Mouse (Mus musculus) right cerebral cortex, postnatal 36 days (tissue): ENCODE data around the gene 1700001K19Rik.
"Not testable (repeated sequence)": the region's sequence is repeated elsewhere in the genome, so short reads cannot be mapped to it uniquely, and the experiment has no call there.

Experiments
- DNase-seq, 2 experiments: peaks; one replicate each; pipeline ENCODE4 v3.0.0; 2022; ENCODE audit warnings: low spot score in 2 of 2, mixed read lengths in 1 of 2

The 1700001K19Rik gene

DNA sequence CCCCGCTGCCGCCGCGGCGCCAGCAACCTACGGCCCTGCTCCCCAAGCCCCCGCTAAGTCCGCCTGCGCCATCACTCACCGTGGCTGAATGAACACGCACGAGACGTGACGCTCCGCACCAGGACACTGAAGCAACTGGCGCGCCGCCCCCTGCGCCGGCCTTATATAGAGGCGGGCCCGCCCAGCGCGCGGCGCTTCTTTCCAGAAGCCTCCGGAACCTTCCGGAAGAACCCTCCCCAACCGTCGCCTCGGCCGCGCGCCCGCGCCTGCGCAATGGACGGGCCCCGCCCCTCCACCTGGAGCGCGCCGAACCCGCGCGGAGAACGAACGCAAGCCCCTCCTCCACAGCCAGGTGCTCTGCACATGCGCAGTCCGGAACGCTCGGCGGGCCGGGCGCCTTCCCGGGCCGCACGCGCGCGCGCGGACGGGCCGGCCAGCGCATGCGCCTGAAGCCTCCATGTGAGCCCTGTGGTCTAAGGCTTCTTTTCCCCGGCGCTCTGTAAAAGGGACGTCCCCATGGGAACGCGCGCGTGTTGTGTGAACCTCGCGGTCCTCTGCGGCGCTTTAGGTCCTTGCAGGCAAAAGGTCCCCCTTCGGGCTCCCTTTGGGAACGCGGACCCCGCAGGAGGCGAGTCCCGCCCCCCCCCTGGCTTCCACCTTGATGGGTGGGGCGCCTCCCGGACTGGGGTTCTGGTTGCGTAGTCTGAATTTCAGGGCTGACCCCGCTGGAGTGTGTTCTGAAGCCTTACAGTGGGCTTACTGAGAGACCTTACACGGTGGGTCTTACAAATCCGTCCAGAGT, 14.0 kb upstream of the 1700001K19Rik start:
- DNase-seq: peak; percentile 91 to 93

DNA sequence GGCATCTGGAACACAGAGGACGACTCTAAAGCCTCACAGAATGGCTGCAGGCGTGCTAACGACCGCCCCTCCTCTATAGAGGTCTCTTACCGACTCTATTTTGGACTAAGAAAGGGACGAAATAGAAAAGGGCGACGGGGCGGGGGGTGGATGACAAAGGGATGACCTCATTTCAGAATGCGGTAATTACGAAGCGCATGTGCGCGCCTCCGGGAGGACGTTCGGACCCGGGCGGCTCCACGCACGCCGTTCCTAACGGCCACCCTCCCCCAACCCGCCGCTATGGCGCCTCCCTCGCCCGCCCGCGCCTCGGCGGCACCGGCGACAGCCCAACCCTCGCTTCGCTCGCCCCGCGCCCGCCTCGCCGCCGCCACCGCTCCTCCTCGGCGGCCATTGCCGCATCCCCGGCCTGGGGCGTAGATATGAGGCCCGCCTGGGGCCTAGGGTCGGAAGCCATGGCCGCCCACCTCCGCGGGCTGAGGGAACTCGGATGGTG, 13.3 kb upstream of the 1700001K19Rik start:
- DNase-seq: peak; percentile 51 to 59

DNA sequence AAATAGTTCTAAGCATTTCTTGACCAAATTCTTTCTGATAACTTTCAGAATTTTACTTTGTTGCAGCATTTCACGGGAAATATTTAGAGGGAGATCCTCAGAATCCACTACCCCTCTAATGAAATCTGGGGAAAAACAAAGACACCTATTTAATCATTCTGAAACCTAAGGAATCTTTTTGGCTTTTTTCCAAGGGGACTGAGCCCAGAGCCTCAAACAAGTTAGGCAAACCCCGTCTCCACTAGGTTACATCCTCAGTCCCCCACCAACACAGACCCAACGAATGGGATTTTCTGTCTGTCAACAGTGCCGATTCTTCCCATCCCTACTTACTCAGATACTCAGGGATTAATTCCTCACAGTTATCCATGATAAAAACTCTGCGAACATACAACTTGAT, 11.0 kb upstream of the 1700001K19Rik start:
- not testable (repeated sequence) for DNase-seq

DNA sequence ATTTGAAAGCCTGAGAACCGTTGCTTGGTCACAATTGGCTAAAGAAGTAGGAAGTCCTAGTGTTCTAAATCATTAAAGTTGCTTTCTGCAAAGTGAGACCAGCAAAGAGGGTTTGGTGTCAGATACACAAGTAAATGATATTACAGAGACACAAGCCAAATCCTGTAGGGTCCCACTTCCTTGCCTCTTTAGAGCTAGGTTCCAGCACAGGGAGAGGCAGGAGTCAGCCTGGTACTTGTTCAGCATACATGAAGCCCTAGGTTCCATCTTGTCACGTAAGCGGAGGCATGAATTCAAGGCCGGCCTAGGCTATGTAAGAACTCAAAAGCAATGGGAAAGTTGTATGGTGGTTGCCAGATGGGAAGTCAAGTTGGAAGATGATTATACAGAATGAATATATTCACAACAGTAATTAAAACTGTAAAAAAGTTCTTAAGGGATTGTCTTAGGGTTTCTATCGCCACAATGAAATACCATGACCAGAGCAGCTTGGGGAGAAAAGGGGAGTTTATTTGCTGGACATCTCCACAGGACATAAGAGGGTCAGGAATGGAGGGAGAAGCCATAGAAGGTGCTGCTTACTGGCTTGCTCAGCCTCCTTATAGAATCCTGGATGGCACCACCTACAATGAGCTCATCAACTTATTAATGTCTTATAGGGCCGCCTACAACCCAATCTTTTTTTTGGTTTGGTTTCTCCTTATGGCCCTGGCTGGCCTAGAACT, 7.7 kb upstream of the 1700001K19Rik start:
- no peak for DNase-seq

DNA sequence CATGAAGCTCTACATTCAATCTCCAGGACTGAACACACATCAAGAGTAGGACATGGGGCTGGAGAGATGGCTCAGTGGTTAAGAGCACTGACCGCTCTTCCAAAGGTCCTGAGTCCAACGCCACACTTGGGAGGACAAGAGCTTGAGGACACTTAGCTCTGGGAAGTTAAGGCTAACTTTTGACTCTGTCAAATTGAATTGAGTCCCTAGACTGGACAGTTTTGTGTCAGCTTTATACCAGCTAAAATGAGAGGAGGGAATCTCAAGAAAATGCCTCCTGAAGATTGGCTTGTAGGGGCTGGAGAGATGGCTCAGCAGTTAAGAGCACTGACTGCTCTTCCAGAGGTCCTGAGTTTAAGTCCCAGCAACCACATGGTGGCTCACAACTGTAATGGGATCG, 6.5 kb upstream of the 1700001K19Rik start:
- DNase-seq: not testable (repeated sequence)

GRCm38 (mm10) chr12:110687894-110688734, 5.7 kb upstream of the 1700001K19Rik start:
- peak in 1 of 2 experiments; percentile 47 for DNase-seq

DNA sequence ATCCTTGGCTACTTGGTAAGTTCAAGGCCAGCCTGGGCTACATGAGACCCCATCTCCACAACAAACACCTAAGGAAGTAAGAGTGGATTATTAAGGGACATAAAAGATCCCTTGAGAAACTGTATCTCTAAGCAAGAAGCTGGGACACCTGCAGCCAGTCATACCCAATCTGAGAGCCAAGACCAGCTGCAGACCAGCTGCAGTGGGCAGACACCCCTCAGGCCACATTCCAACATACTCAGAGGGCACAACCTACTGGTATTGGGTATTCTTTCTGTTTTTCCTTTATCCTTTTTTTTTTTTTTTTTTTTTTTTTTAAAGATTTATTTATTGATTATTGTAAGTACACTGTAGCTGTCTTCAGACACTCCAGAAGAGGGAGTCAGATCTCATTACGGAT, 1.2 kb upstream of the 1700001K19Rik start:
- DNase-seq: no peak

GRCm38 (mm10) chr12:110681878-110682277, 541 bp downstream of the 1700001K19Rik start:
- DNase-seq: no peak

DNA sequence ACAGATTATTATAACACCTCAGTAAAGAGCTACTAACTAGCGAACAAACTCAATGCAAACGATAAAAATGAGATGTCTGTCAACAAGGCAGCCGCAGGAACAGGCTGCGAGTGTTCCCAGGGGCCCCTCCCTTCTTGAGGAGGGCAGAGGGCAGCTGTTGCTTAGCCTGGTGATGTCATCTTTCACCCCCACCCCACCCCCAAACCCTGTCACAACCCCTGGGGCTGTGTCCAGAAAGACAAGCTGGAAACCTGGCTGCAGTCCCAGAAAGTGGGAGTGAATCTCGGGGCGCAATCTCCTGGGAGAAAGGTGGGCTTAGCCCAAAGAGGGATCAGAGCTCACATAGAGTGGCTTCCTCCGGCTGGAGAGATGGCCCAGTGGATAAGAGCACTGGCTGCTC, 1.2 kb downstream of the 1700001K19Rik start:
- DNase-seq: no peak

DNA sequence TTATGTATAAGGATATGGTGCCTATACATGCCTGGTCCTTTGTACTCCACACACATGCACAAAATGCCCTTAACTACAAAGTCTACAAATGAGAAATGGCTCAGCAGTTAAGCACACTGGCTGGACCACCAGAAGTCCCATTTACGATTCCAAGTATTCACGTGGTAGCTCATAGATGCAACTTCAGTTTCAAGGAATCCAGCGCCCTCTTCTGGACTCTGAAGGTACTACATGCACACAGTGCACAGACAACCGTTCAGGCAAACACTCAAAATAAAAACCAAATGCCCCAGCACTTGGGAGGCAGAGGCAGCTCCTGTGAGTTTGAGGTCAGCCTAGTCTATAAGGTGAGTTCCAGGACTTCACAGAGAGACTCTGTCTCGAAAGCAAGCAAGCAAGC, 8.2 kb downstream of the 1700001K19Rik start:
- DNase-seq: no peak

- no peak for DNase-seq
Observed at GRCm38 (mm10) chr12:110667466-110668077, 14.8 kb downstream of the 1700001K19Rik start.

DNA sequence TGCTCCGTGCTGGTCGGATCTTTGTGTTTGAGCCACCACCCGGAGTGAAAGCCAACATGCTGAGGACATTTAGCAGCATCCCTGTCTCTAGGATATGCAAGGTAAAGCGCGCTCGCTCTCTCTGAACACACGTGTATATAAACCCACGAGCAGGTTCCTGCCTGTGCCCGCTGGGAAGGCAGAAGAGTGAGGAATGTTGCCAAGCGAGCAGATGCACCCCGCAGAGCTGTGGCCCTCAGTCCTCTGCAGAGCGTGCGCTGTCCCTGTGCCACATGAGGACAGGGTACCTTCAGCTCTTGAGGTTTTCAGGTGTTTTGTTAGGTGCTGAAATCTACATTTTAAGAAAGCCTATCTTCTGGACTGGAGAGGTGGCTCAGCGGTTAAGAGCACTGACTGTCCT, 20.7 kb downstream of the 1700001K19Rik start:
- no peak for DNase-seq

- no peak for DNase-seq
Observed at GRCm38 (mm10) chr12:110651464-110651863, 31.0 kb downstream of the 1700001K19Rik start.

DNA sequence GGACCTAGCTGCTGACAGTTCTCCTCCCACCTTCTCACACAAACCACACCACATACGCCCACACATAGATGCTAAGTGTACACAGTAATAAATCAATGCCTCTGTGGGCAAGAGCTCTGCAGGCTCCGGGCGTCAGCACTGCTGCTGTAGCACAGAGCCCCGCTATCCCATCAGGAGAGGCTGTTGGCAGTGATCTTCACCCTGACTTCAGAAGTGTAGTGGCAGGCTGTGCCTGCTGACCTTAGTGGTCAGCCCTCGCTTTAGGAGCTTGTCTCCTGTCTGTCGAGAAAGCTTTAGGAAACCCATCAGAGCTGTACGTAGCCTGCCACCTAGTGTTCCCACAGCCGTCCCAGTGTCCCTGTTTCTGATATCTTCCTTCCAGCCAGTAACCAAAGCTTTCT, 32.2 kb downstream of the 1700001K19Rik start:
- no peak for DNase-seq

GRCm38 (mm10) chr12:110637507-110638114, 44.8 kb downstream of the 1700001K19Rik start:
- DNase-seq: no peak

DNA sequence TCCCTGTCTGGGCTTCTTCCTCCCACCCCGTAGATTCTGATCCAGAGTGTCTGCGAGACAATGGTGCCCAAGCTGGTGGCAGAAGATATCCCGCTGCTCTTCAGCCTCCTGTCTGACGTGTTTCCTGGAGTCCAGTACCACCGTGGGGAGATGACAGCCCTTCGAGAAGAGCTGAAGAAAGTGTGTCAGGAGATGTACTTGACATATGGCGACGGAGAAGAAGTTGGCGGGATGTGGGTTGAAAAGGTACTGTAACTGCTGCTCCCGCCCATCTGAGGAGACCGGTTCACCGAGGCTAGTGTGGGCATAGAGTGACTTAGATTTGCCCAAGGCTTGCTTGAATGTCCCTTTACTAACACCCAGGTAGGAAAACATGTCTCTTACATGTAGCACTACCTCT, 46.1 kb downstream of the 1700001K19Rik start:
- peak in 1 of 2 experiments; percentile 49 for DNase-seq

DNA sequence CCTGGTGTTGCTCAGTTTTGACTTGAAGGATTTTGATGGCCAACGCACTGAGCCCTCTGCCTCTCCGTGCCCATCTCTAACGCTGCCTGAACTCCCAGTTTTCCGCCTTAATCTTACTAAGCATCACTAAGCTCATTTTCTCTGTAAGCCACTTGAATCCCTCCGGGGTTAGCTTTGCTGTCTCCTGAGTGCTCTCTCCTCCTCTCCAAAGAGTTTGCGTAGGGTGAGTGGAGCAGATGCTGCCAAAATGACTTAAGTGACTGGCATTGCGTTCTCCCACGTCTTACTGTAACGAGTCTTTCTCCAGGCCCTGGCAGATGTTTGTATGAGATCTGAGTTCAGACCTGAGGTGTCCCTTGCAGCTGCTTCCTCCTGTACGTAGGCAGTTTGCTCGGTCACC, 52.4 kb downstream of the 1700001K19Rik start:
- DNase-seq: no peak
